Mouse (Mus musculus) heart, embryonic 14.5 days (tissue): ENCODE measurements around the gene U2af2. TPM values are rescaled to one million over a fixed set of nuclear protein-coding genes. Genes with fewer than 3 reads are reported as not detected.
A peak's percentile ranks its signal among the peaks of the same experiment; 100 is the strongest.

ENCODE experiments used
- ATAC-seq: fragments of 200-750 bp; cut with Nextera tagmentation; 2 replicates; pipeline ENCODE4 v1.8.0; 2017; ENCODE audit warnings: low read depth, moderate TSS enrichment; ENCODE audit not compliant: insufficient number of reproducible peaks, insufficient read depth, low FRiP score
- H3K27ac ChIP-seq, 2 experiments: fragments of 200-500 bp in 1 of 2; fragments of 300-500 bp in 1 of 2; sonication (generic) in 1 of 2; replicated peaks in 1 of 2; 2 replicates each; pipeline ENCODE4 v1.5.1; 2012 to 2014; ENCODE audit warnings: low read depth in 2 of 2, low read length in 2 of 2, control low read depth in 1 of 2, mild to moderate bottlenecking in 1 of 2, mixed read lengths in 1 of 2; ENCODE audit not compliant: control insufficient read depth in 1 of 2, insufficient read depth in 1 of 2
- H3K27me3 ChIP-seq: fragments of 300-500 bp; sonication (generic); 2 replicates; pipeline ENCODE4 v1.6.1; 2014; ENCODE audit warnings: mild to moderate bottlenecking, low read length, control low read depth; ENCODE audit not compliant: control insufficient read depth, insufficient read depth
- H3K36me3 ChIP-seq: fragments of 300-500 bp; sonication (generic); 2 replicates; pipeline ENCODE4 v1.6.1; 2014; ENCODE audit warnings: mild to moderate bottlenecking, control low read depth, low read length, mixed read lengths; ENCODE audit not compliant: control insufficient read depth, insufficient read depth
- H3K4me1 ChIP-seq, 2 experiments: fragments of 200-500 bp in 1 of 2; fragments of 300-500 bp in 1 of 2; sonication (generic) in 1 of 2; 2 replicates each; pipeline ENCODE4 v1.6.1; 2012 to 2014; ENCODE audit warnings: low read length in 2 of 2, control low read depth in 1 of 2, mixed read lengths in 1 of 2; ENCODE audit not compliant: control insufficient read depth in 2 of 2, insufficient read depth in 2 of 2
- H3K4me2 ChIP-seq: fragments of 300-500 bp; sonication (generic); 2 replicates; pipeline ENCODE4 v1.6.1; 2014; ENCODE audit warnings: mild to moderate bottlenecking, low read length
- H3K4me3 ChIP-seq, 2 experiments: fragments of 200-500 bp in 1 of 2; fragments of 300-500 bp in 1 of 2; sonication (generic) in 1 of 2; 2 replicates each; pipeline ENCODE4 v1.5.1; 2012 to 2014; ENCODE audit warnings: low read length in 2 of 2, mild to moderate bottlenecking in 2 of 2, control low read depth in 1 of 2, low read depth in 1 of 2, moderate library complexity in 1 of 2; ENCODE audit not compliant: control insufficient read depth in 1 of 2, insufficient read depth in 1 of 2
- H3K9ac ChIP-seq: fragments of 300-500 bp; sonication (generic); 2 replicates; pipeline ENCODE4 v1.6.1; 2014; ENCODE audit warnings: mild to moderate bottlenecking, low read length
- H3K9me3 ChIP-seq: fragments of 300-500 bp; sonication (generic); 2 replicates; pipeline ENCODE4 v1.6.1; 2016; ENCODE audit warnings: low read length, control low read depth; ENCODE audit not compliant: control insufficient read depth
- WGBS: fragments of 180-500 bp; shearing (Covaris S2); extraction: QIAGEN DNeasy Blood & Tissue Kit; methylation state at CpG from one replicate; pipeline ENCODE4 v1.1.7; 2014; 5-methylcytosine and 5-hydroxymethylcytosine counted together
- microRNA-seq: library from miRNA; unstranded; fragments of <30 nt; microRNA quantifications from one replicate; pipeline ENCODE4, GENCODE M21; 2016
- polyA plus RNA-seq: library from polyadenylated mRNA; unstranded; fragments of >200 nt; fragmentation: Nextera tagmentation; extraction: Ambion mirVana; gene quantifications from 2 replicates; pipeline ENCODE4 v1.2.1, GENCODE M21; 2014

Gene U2af2
- polyA plus RNA-seq, 1 experiment from 2014 or later: 66.2 TPM

DNA sequence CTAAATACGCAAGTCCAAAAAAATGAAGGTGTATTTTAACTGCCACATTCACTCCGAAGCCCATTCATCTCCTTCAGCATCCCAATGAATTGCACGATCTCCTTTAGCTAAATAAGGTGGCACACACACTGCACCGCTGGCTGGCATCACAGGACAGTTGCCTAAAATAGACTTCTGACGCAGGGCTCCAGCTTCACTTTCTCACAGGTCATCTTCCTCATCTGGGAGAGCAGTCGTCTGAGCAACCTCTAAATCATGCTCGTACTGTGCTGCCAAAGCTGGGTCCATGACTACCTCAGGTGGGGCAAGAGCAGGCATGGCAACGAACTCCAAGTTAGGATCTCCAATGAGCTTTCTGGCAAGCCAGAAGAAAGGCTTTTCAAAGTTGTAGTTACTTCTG, 63.1 kb downstream of the U2af2 start:
- Histone ChIP-seq H3K4me1 (peaks cover 0 to 2% of the 10 kb centered on the region in 2 experiments; a peak in 1 of 4 replicates), H3K9me3 (no peaks in the 10 kb centered on the region), H3K27me3 (no peaks in the 10 kb centered on the region), H3K9ac (no peak overlapping the region), H3K36me3 (no peaks in the 10 kb centered on the region), H3K27ac (no peak overlapping the region), H3K4me2 (peak overlapping the region; percentile 77), H3K4me3 (no peak overlapping the region)
- ATAC-seq: no peak
- WGBS: 71% methylated on average over 8 of the region's 8 CpGs

DNA sequence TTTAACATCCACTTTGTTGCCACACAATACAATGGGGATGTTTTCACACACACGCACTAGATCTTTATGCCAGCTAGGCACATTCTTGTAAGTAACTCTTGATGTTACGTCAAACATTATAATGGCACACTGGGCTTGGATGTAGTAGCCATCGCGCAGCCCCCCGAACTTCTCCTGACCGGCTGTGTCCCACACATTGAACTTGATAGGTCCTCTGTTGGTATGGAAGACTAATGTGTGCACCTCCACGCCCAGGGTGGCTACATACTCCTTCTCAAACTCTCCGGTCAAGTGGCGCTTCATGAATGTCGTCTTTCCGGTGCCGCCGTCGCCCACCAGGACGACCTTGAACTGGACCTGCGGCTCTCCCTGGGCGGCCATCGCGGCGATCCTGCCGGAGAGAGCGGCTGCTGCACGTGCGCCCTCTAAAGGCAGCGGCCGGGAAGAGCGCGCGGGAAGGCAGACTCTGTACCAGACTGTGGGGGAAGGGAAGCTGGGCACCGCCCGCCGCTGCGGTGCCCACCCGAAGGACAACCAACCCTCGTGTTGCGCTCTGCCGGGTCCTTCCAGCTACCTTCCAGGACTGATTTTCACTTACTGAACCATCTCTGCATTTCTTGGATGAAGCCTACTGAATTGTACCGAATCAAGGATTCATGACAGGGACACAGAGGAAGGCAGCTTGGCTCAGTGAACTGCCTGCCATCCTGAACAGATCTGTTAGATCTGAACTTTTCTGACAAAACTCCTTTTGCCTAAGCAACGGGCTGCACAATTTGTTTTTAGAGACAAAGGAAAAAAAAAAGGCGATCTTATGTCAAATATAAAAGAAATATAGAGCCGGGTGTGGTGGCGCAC, 63.8 kb downstream of the U2af2 start, which contains the start of gene Rasl2-9:
Gene Rasl2-9, minus strand, starts transcription at position 402 of the 858 bp plus-strand sequence.
- Histone ChIP-seq H3K9me3 (no peaks in the 10 kb centered on the region), H3K4me3 (peak within 1 kb of the TSS; percentile 31 to 38), H3K27ac (0 out of 4 replicates have a peak within 1 kb of the TSS, but pooled peaks of 1 of the 2 experiments have one; percentile 14), H3K4me1 (peaks cover 0 to 2% of the 10 kb centered on the region in 2 experiments; a peak in 1 of 4 replicates), H3K4me2 (peak within 1 kb of the TSS; percentile 77), H3K9ac (peak within 1 kb of the TSS; percentile 68), H3K36me3 (no peaks in the 10 kb centered on the region), H3K27me3 (no peaks in the 10 kb centered on the region)
- ATAC-seq: peak; percentile 72
- WGBS: 16% methylated on average over 39 of the region's 42 CpGs

Small RNA genes within 50 kb of the gene (microRNA-seq; reads per million reads assigned to microRNA genes)
- not detected for gene Gm26217

Other genes starting within 250 kb of the U2af2 start
- 237 and 408 TPM in 2 replicates for gene Ube2s, start 249.6 kb upstream of the U2af2 start, polyA plus RNA-seq
- 0.05 TPM in 1 of 2 replicates, not detected in the other for gene Shisa7, start 217.4 kb upstream of the U2af2 start, polyA plus RNA-seq
- 4.2 and 4.3 TPM in 2 replicates for gene Isoc2b, start 191.9 kb upstream of the U2af2 start, polyA plus RNA-seq
- gene Isoc2a, start 185.0 kb upstream of the U2af2 start, polyA plus RNA-seq: 1.1 and 1.5 TPM in 2 replicates
- 0.20 TPM in 1 of 2 replicates, not detected in the other for gene Gm36210, start 155.6 kb upstream of the U2af2 start, polyA plus RNA-seq
- 2.1 and 3.1 TPM in 2 replicates for gene Zfp628, start 146.9 kb upstream of the U2af2 start, polyA plus RNA-seq
- 4.4 and 5.1 TPM in 2 replicates for gene Nat14, start 140.1 kb upstream of the U2af2 start, polyA plus RNA-seq
- gene Ssc5d, start 136.4 kb upstream of the U2af2 start, polyA plus RNA-seq: 1.4 and 1.9 TPM in 2 replicates
- gene Sbk2, start 97.7 kb upstream of the U2af2 start, polyA plus RNA-seq: 6.8 and 8.1 TPM in 2 replicates
- gene Sbk3, start 91.0 kb upstream of the U2af2 start, polyA plus RNA-seq: 0.42 and 0.80 TPM in 2 replicates
- gene Zfp579, start 66.0 kb upstream of the U2af2 start, polyA plus RNA-seq: 29.8 and 33.5 TPM in 2 replicates
- 12.6 and 13.6 TPM in 2 replicates for gene Zfp524, start 47.7 kb upstream of the U2af2 start, polyA plus RNA-seq
- gene Fiz1, start 47.4 kb upstream of the U2af2 start, polyA plus RNA-seq: 23.4 and 23.8 TPM in 2 replicates
- gene Gm44973, start 46.6 kb upstream of the U2af2 start, polyA plus RNA-seq: 0.34 TPM in 1 of 2 replicates, not detected in the other
- 4.4 and 4.9 TPM in 2 replicates for gene Zfp865, start 41.8 kb upstream of the U2af2 start, polyA plus RNA-seq
- gene Ccdc106, start 41.6 kb upstream of the U2af2 start, polyA plus RNA-seq: 0.73 and 1.9 TPM in 2 replicates
- gene 4632433K11Rik, start 28.0 kb upstream of the U2af2 start, polyA plus RNA-seq: not detected in 2 replicates
- gene Zfp784, start 23.7 kb upstream of the U2af2 start, polyA plus RNA-seq: 5.6 TPM in 2 replicates
- 21.9 and 22.0 TPM in 2 replicates for gene Zfp580, start 10.6 kb upstream of the U2af2 start, polyA plus RNA-seq
- 50.6 and 52.0 TPM in 2 replicates for gene Epn1, start 18.1 kb downstream of the U2af2 start, polyA plus RNA-seq
- not detected in 2 replicates for gene Rfpl4, start 54.8 kb downstream of the U2af2 start, polyA plus RNA-seq
- 2.2 and 2.5 TPM in 2 replicates for gene Rasl2-9, start 63.8 kb downstream of the U2af2 start, polyA plus RNA-seq
- 0.01 TPM in 1 of 2 replicates, not detected in the other for gene Vmn1r55, start 87.5 kb downstream of the U2af2 start, polyA plus RNA-seq
- gene Vmn1r56, start 134.6 kb downstream of the U2af2 start, polyA plus RNA-seq: not detected in 2 replicates
- not detected in 2 replicates for gene Vmn1r57, start 156.3 kb downstream of the U2af2 start, polyA plus RNA-seq